Mouse (Mus musculus) stomach, embryonic 14.5 days (tissue): ENCODE results near the gene Hoxa9. TPM values are rescaled to one million over a fixed set of nuclear protein-coding genes. Genes with fewer than 3 reads are reported as not detected.

Experiments used
- ATAC-seq: fragments of 200-750 bp; cut with Nextera tagmentation; 2 replicates; pipeline ENCODE4 v1.8.0; 2017; ENCODE audit warnings: low read depth, moderate TSS enrichment; ENCODE audit not compliant: insufficient number of reproducible peaks, insufficient read depth, low FRiP score
- H3K27ac ChIP-seq: fragments of 300-500 bp; sonication (generic); 2 replicates; pipeline ENCODE4 v1.5.1; 2014; ENCODE audit warnings: mild to moderate bottlenecking, low read length, moderate library complexity, mixed read lengths
- H3K27me3 ChIP-seq: fragments of 300-500 bp; sonication (generic); 2 replicates; pipeline ENCODE4 v1.6.1; 2014; ENCODE audit warnings: low read length, control low read depth, mixed read lengths; ENCODE audit not compliant: control insufficient read depth, insufficient read depth
- H3K36me3 ChIP-seq: fragments of 300-500 bp; sonication (generic); 2 replicates; pipeline ENCODE4 v1.6.1; 2014; ENCODE audit warnings: mild to moderate bottlenecking, control low read depth, low read length, moderate library complexity, mixed read lengths; ENCODE audit not compliant: control insufficient read depth, insufficient read depth
- H3K4me1 ChIP-seq: fragments of 300-500 bp; sonication (generic); 2 replicates; pipeline ENCODE4 v1.6.1; 2014; ENCODE audit warnings: low read length, control low read depth, mixed read lengths; ENCODE audit not compliant: control insufficient read depth, insufficient read depth
- H3K4me2 ChIP-seq: fragments of 300-500 bp; sonication (generic); replicated peaks from 2 replicates; pipeline ENCODE4 v1.6.1; 2014; ENCODE audit warnings: low read depth, low read length, control low read depth
- H3K4me3 ChIP-seq: fragments of 300-500 bp; sonication (generic); 2 replicates; pipeline ENCODE4 v1.5.1; 2014; ENCODE audit warnings: low read depth, low read length, control low read depth
- H3K9ac ChIP-seq: fragments of 300-500 bp; sonication (generic); replicated peaks from 2 replicates; pipeline ENCODE4 v1.6.1; 2014; ENCODE audit warnings: low read depth, mild to moderate bottlenecking, control low read depth, low read length, moderate library complexity, mixed read lengths
- H3K9me3 ChIP-seq: fragments of 300-500 bp; sonication (generic); 2 replicates; pipeline ENCODE4 v1.6.1; 2016; ENCODE audit warnings: low read depth, low read length, control low read depth; ENCODE audit not compliant: control insufficient read depth
- WGBS: fragments of 180-500 bp; shearing (Covaris S2); extraction: QIAGEN DNeasy Blood & Tissue Kit; methylation state at CpG from one replicate; pipeline ENCODE4 v1.1.7; 2014; 5-methylcytosine and 5-hydroxymethylcytosine counted together
- microRNA counts: library from miRNA; unstranded; fragments of <30 nt; microRNA quantifications from one replicate; lab custom pipeline; 2016
- microRNA-seq: library from miRNA; unstranded; fragments of <30 nt; microRNA quantifications from one replicate; pipeline ENCODE4, GENCODE M21; 2016
- polyA plus RNA-seq: library from polyadenylated mRNA; unstranded; fragments of >200 nt; fragmentation: Nextera tagmentation; extraction: Ambion mirVana; gene quantifications from 2 replicates; pipeline ENCODE4 v1.2.1, GENCODE M21; 2014

Hoxa9 gene
- polyA plus RNA-seq, 1 experiment from 2014 or later: 1.5 TPM

GRCm38 (mm10) chr6:52177061-52177735 is 53.7 kb downstream of the Hoxa9 start, which contains the start of gene 5730596B20Rik:
TSS of gene 5730596B20Rik (plus strand) at chr6:52177498.
- Histone ChIP-seq H3K27ac (peak within 1 kb of the TSS; percentile 98), H3K9ac (peak within 1 kb of the TSS; percentile 79), H3K4me3 (peak within 1 kb of the TSS; percentile 63), H3K4me2 (peak within 1 kb of the TSS; percentile 61), H3K9me3 (no peaks in the 10 kb centered on the region), H3K36me3 (no peaks in the 10 kb centered on the region), H3K27me3 (no peaks in the 10 kb centered on the region), H3K4me1 (peaks cover 21% of the 10 kb centered on the region)
- no peak for ATAC-seq
- WGBS: 2% methylated on average over 36 of the region's 36 CpGs

GRCm38 (mm10) chr6:52176391-52176790 is 54.5 kb downstream of the Hoxa9 start:
- Histone ChIP-seq H3K4me2 (peak overlapping the region; percentile 61), H3K9ac (peak overlapping the region; percentile 79), H3K4me3 (peak overlapping the region; percentile 63), H3K4me1 (peaks cover 19% of the 10 kb centered on the region), H3K9me3 (no peaks in the 10 kb centered on the region), H3K27ac (peak overlapping the region; percentile 98), H3K27me3 (no peaks in the 10 kb centered on the region), H3K36me3 (no peaks in the 10 kb centered on the region)
- WGBS: under 1% methylated on average over 6 of the region's 6 CpGs
- no peak for ATAC-seq

DNA sequence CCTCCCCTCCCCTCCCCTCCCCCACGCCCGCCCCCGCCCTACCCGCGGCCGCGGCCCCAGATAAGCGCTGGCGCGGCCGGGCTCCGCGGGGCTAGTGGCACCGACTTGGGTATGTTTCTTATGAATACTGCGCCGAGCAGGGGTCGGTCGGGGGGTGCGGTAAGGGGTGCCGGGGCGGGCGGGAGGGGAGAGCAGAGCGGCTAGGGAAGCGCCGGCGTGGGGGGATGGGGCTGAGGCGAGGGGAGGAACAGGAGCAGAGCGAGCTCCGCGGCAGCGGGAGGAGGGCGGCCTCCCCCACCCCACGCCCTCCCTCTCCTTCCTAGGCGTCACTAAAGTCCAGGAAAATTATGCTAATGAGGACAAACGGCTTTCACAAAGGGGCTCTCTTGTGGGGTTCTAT is 55.0 kb downstream of the Hoxa9 start:
- Histone ChIP-seq H3K9ac (peak overlapping the region; percentile 79), H3K9me3 (no peaks in the 10 kb centered on the region), H3K36me3 (peaks cover 2% of the 10 kb centered on the region), H3K4me3 (peak overlapping the region; percentile 63), H3K27me3 (no peaks in the 10 kb centered on the region), H3K27ac (peak overlapping the region; percentile 98), H3K4me1 (peaks cover 19% of the 10 kb centered on the region), H3K4me2 (peak overlapping the region; percentile 61)
- WGBS: 1% methylated on average over 13 of the region's 35 CpGs
- peak; percentile 30; the same call in 1 of the 2 replicates for ATAC-seq

GRCm38 (mm10) chr6:52174968-52175751 is 55.7 kb downstream of the Hoxa9 start:
- peak; percentile 55; the same call in 1 of the 2 replicates for ATAC-seq
- Histone ChIP-seq H3K27me3 (no peaks in the 10 kb centered on the region), H3K4me3 (peak overlapping the region; percentile 63), H3K36me3 (peaks cover 9% of the 10 kb centered on the region), H3K9me3 (no peaks in the 10 kb centered on the region), H3K4me2 (peak overlapping the region; percentile 61), H3K27ac (peak overlapping the region; percentile 98), H3K4me1 (peaks cover 20% of the 10 kb centered on the region), H3K9ac (peak overlapping the region; percentile 79)
- WGBS: under 1% methylated on average over 41 of the region's 41 CpGs

GRCm38 (mm10) chr6:52173648-52174047 is 57.2 kb downstream of the Hoxa9 start:
- peak overlapping the region; percentile 63 for H3K4me3 ChIP-seq
- H3K36me3 ChIP-seq: peaks cover 15% of the 10 kb centered on the region
- H3K9me3 ChIP-seq: no peaks in the 10 kb centered on the region
- H3K4me2 ChIP-seq: peak overlapping the region; percentile 61
- 2% methylated on average over 4 of the region's 4 CpGs for WGBS
- H3K9ac ChIP-seq: peak overlapping the region; percentile 79
- ATAC-seq: no peak
- H3K4me1 ChIP-seq: peaks cover 28% of the 10 kb centered on the region
- no peaks in the 10 kb centered on the region for H3K27me3 ChIP-seq
- peak overlapping the region; percentile 98 for H3K27ac ChIP-seq

MicroRNA genes within 50 kb of the gene (microRNA counts, 519-probe panel; counts per million panel counts)
- microRNA mmu-miR-196b (lab: Ali Mortazavi, UCI): 326 counts per million, percentile 1 among the panel's probes with 10 or more counts

Small RNA genes lying within 50 kb of the gene (microRNA-seq; reads per million reads assigned to microRNA genes)
- 47.9 reads per million, percentile 38 among the genes with 10 or more reads in this experiment for gene Mir196b

Other genes starting within 250 kb of the Hoxa9 start
- gene Skap2, start 218.5 kb downstream of the Hoxa9 start, polyA plus RNA-seq: 49.1 and 49.4 TPM in 2 replicates
- gene Hoxa1, start 72.8 kb downstream of the Hoxa9 start, polyA plus RNA-seq: 2.1 and 3.0 TPM in 2 replicates
- gene Hoxa2, start 66.3 kb downstream of the Hoxa9 start, polyA plus RNA-seq: 17.4 and 18.5 TPM in 2 replicates
- 4.4 and 4.7 TPM in 2 replicates for gene 5730596B20Rik, start 53.6 kb downstream of the Hoxa9 start, polyA plus RNA-seq
- 6.7 and 6.8 TPM in 2 replicates for gene Hoxa4, start 39.3 kb downstream of the Hoxa9 start, polyA plus RNA-seq
- 24.4 and 27.1 TPM in 2 replicates for gene Hoxa5, start 26.5 kb downstream of the Hoxa9 start, polyA plus RNA-seq
- 3.4 TPM in 2 replicates for gene Hoxa6, start 22.4 kb downstream of the Hoxa9 start, polyA plus RNA-seq
- 15.5 and 16.0 TPM in 2 replicates for gene Hoxa3, start 17.8 kb downstream of the Hoxa9 start, polyA plus RNA-seq
- gene Gm28308, start 17.8 kb downstream of the Hoxa9 start, polyA plus RNA-seq: not detected in 2 replicates
- 13.7 and 13.9 TPM in 2 replicates for gene Hoxa7, start 9.2 kb downstream of the Hoxa9 start, polyA plus RNA-seq
- not detected in 2 replicates for gene Hoxa10, start 9.8 kb upstream of the Hoxa9 start, polyA plus RNA-seq
- gene Hoxa11, start 14.7 kb upstream of the Hoxa9 start, polyA plus RNA-seq: not detected in 2 replicates
- not detected in 2 replicates for gene Hoxa13, start 29.8 kb upstream of the Hoxa9 start, polyA plus RNA-seq
- gene Evx1, start 82.4 kb upstream of the Hoxa9 start, polyA plus RNA-seq: 0.12 and 0.14 TPM in 2 replicates